Mouse (Mus musculus) mouse embryonic stem cell (cell line): Measurements from ENCODE around the gene Ccdc183.

Experiments
- in situ Hi-C, 2 experiments: fragments of 300-500 bp; cut with MboI; formaldehyde crosslinking; loops; 1 replicate in 1 of 2; 3 replicates in 1 of 2; pipeline ENCODE4 v1.14.3; 2019 to 2020; ENCODE audit warnings: low sequenced_read_pairs in 2 of 2, low pct_unique_long_range_greater_than_20kb in 1 of 2, mixed read lengths in 1 of 2; ENCODE audit not compliant: unreplicated experiment in 1 of 2

Ccdc183 gene

GRCm38 (mm10) chr2:25620386-25620785 is 2.9 kb upstream of the Ccdc183 start:
- in situ Hi-C loops = no loop called here

- in situ Hi-C loops = no loop called here
Measured at GRCm38 (mm10) chr2:25616398-25616797, 1.1 kb downstream of the Ccdc183 start.

GRCm38 (mm10) chr2:25608671-25609070 is 8.8 kb downstream of the Ccdc183 start:
- in situ Hi-C loops = no loop called here

GRCm38 (mm10) chr2:25607761-25608622 is 9.5 kb downstream of the Ccdc183 start, which contains the start of gene Rabl6:
TSS of gene Rabl6 (minus strand) at chr2:25608521.
- in situ Hi-C loops = no loop called here

- in situ Hi-C loops = no loop called here
Measured at GRCm38 (mm10) chr2:25602526-25602925, 15.0 kb downstream of the Ccdc183 start.

- in situ Hi-C loops = no loop called here
Measured at GRCm38 (mm10) chr2:25600037-25600436, 17.4 kb downstream of the Ccdc183 start.

GRCm38 (mm10) chr2:25598749-25599148 is 18.7 kb downstream of the Ccdc183 start:
- in situ Hi-C loops = no loop called here

GRCm38 (mm10) chr2:25596765-25597510 is 20.5 kb downstream of the Ccdc183 start:
- in situ Hi-C loops = no loop called here

GRCm38 (mm10) chr2:25591863-25592262 is 25.6 kb downstream of the Ccdc183 start:
- in situ Hi-C loops = no loop called here

GRCm38 (mm10) chr2:25588227-25588907 is 29.1 kb downstream of the Ccdc183 start:
- in situ Hi-C loops = no loop called here

- in situ Hi-C loops = no loop called here
Measured at GRCm38 (mm10) chr2:25587290-25587689, 30.2 kb downstream of the Ccdc183 start.

GRCm38 (mm10) chr2:25585601-25586000 is 31.9 kb downstream of the Ccdc183 start:
- in situ Hi-C loops = no loop called here

- in situ Hi-C loops = no loop called here
Measured at GRCm38 (mm10) chr2:25584856-25585255, 32.6 kb downstream of the Ccdc183 start.

- in situ Hi-C loops = no loop called here
Measured at GRCm38 (mm10) chr2:25584152-25584551, 33.3 kb downstream of the Ccdc183 start.

GRCm38 (mm10) chr2:25583571-25583970 is 33.9 kb downstream of the Ccdc183 start:
- in situ Hi-C loops = no loop called here

- in situ Hi-C loops = no loop called here
Measured at GRCm38 (mm10) chr2:25583120-25583481, 34.4 kb downstream of the Ccdc183 start.

- in situ Hi-C loops = no loop called here
Measured at GRCm38 (mm10) chr2:25582466-25583119, 34.9 kb downstream of the Ccdc183 start.

- in situ Hi-C loops = no loop called here
Measured at GRCm38 (mm10) chr2:25581901-25582301, 35.6 kb downstream of the Ccdc183 start.
